Mouse (Mus musculus) CD4-positive, CD25-positive, alpha-beta regulatory T cell, adult 9 weeks (primary cell): ENCODE measurements around the gene Prelid1. TPM values are rescaled to one million over a fixed set of nuclear protein-coding genes. Genes with fewer than 3 reads are reported as not detected.

Source experiments
- polyA plus RNA-seq: library from polyadenylated mRNA; unstranded; fragments of 100-300 nt; shearing (Covaris generic); gene quantifications from one replicate; pipeline ENCODE4 v1.2.1, GENCODE M21; 2017

Gene Prelid1
- 473 TPM for polyA plus RNA-seq

GRCm38 (mm10) chr13:55319931-55320533, at the start of gene Prelid1:
Prelid1 (plus strand) TSS chr13:55320500.

GRCm38 (mm10) chr13:55321434-55322129, 1.3 kb downstream of the Prelid1 start, which contains the start of gene Rab24:
Rab24 (minus strand) TSS chr13:55321946.

GRCm38 (mm10) chr13:55329683-55330566, 9.6 kb downstream of the Prelid1 start, which contains the start of gene Mxd3:
Mxd3 (minus strand) TSS chr13:55329823.

GRCm38 (mm10) chr13:55362453-55363060, 42.3 kb downstream of the Prelid1 start, which contains the start of gene Lman2:
Lman2 (minus strand) TSS chr13:55362783.

GRCm38 (mm10) chr13:55369531-55370114, 49.3 kb downstream of the Prelid1 start, which contains the start of gene Rgs14:
Rgs14 (plus strand) TSS chr13:55369732.

Other genes starting within 250 kb of the Prelid1 start
- 79.3 TPM for gene Uimc1, start 220.2 kb upstream of the Prelid1 start, polyA plus RNA-seq
- gene Zfp346, start 215.2 kb upstream of the Prelid1 start, polyA plus RNA-seq = 37.3 TPM
- gene Gm17617, start 187.0 kb upstream of the Prelid1 start, polyA plus RNA-seq = not detected
- gene Fgfr4, start 167.9 kb upstream of the Prelid1 start, polyA plus RNA-seq = not detected
- gene Nsd1, start 110.7 kb upstream of the Prelid1 start, polyA plus RNA-seq = 101 TPM
- 12.5 TPM for gene Rab24, start 1.4 kb downstream of the Prelid1 start, polyA plus RNA-seq
- 3.9 TPM for gene Mxd3, start 9.3 kb downstream of the Prelid1 start, polyA plus RNA-seq
- 192 TPM for gene Lman2, start 42.3 kb downstream of the Prelid1 start, polyA plus RNA-seq
- gene Rgs14, start 49.2 kb downstream of the Prelid1 start, polyA plus RNA-seq = 159 TPM
- not detected for gene Slc34a1, start 77.7 kb downstream of the Prelid1 start, polyA plus RNA-seq
- gene Pfn3, start 94.7 kb downstream of the Prelid1 start, polyA plus RNA-seq = not detected
- 0.41 TPM for gene F12, start 106.3 kb downstream of the Prelid1 start, polyA plus RNA-seq
- gene Grk6, start 124.6 kb downstream of the Prelid1 start, polyA plus RNA-seq = 21.6 TPM
- gene Prr7, start 143.8 kb downstream of the Prelid1 start, polyA plus RNA-seq = 0.27 TPM
- gene Dbn1, start 167.6 kb downstream of the Prelid1 start, polyA plus RNA-seq = not detected
- 16.3 TPM for gene Pdlim7, start 193.2 kb downstream of the Prelid1 start, polyA plus RNA-seq
- gene Dok3, start 208.8 kb downstream of the Prelid1 start, polyA plus RNA-seq = 2.0 TPM
- 86.5 TPM for gene Ddx41, start 216.2 kb downstream of the Prelid1 start, polyA plus RNA-seq